Mouse (Mus musculus) lung, adult 10 weeks (tissue): ENCODE measurements around the gene Tmem132b. TPM values are rescaled to one million over a fixed set of nuclear protein-coding genes. Genes with fewer than 3 reads are reported as not detected.

Source experiments
- polyA plus RNA-seq: library from polyadenylated mRNA; stranded (reverse); fragments of 350-450 nt; fragmentation: Illumina TruSeq; extraction: RNeasy Lipid Tissue Mini Kit (QIAGEN cat#74804); gene quantifications from one replicate; pipeline ENCODE4 v1.2.3, GENCODE M21; 2014; ENCODE audit warnings: low read depth, low replicate concordance; ENCODE audit not compliant: insufficient read depth

Gene Tmem132b
- polyA plus RNA-seq: not detected

DNA sequence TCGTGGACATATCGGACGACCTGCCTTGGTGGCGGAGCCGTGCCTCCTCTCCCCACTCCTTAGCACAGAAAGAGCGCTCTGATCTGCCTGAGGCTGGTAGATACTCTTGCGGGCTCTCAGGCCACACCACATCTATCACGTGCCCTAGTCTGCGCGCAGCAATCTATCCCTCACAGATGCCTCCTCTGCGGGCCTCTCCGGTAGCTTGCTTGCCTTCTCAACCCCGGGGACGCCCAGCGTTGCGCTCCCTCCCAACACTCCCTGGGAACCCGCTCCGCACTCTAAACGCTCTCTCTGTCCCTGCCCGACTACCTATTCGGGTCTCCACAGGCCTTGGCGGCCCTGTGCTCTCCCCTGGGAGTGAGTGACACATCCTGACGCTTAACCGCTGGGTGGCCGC is at the start of gene Tmem132b:
TSS of gene Tmem132b (plus strand) at position 141 of the 400 bp plus-strand sequence.

Other genes with a start within 250 kb of the Tmem132b start
- 46.8 TPM for gene Scarb1, start 190.7 kb upstream of the Tmem132b start, polyA plus RNA-seq
- 0.20 TPM for gene Gm10382, start 142.5 kb upstream of the Tmem132b start, polyA plus RNA-seq
- 423 TPM for gene Ubc, start 141.6 kb upstream of the Tmem132b start, polyA plus RNA-seq
- 7.9 TPM for gene Dhx37, start 97.7 kb upstream of the Tmem132b start, polyA plus RNA-seq
- gene Bri3bp, start 90.2 kb upstream of the Tmem132b start, polyA plus RNA-seq: 6.3 TPM
- gene Aacs, start 56.0 kb upstream of the Tmem132b start, polyA plus RNA-seq: 19.8 TPM